Mouse (Mus musculus) neural tube, embryonic 13.5 days (tissue): ENCODE measurements around the gene Micall2. TPM values are rescaled to one million over a fixed set of nuclear protein-coding genes. Genes with fewer than 3 reads are reported as not detected.
"Not testable (repeated sequence)": the region's sequence is repeated elsewhere in the genome, so short reads cannot be mapped to it uniquely, and the experiment has no call there.

Source experiments
- ATAC-seq: fragments of 200-750 bp; cut with Nextera tagmentation; 2 replicates; pipeline ENCODE4 v1.8.0; 2017; ENCODE audit warnings: low read depth, mild to moderate bottlenecking, moderate TSS enrichment, moderate library complexity
- H3K27ac ChIP-seq: fragments of 300-500 bp; sonication (generic); replicated peaks from 2 replicates; pipeline ENCODE4 v1.5.1; 2015; ENCODE audit warnings: moderate library complexity, mild to moderate bottlenecking, inconsistent platforms
- H3K27me3 ChIP-seq: fragments of 300-500 bp; sonication (generic); 2 replicates; pipeline ENCODE4 v1.6.1; 2015; ENCODE audit warnings: mild to moderate bottlenecking, inconsistent platforms
- H3K36me3 ChIP-seq: fragments of 300-500 bp; sonication (generic); 2 replicates; pipeline ENCODE4 v1.6.1; 2015; ENCODE audit warnings: mild to moderate bottlenecking, inconsistent platforms
- H3K4me1 ChIP-seq: fragments of 300-500 bp; sonication (generic); replicated peaks from 2 replicates; pipeline ENCODE4 v1.6.1; 2015; ENCODE audit warnings: inconsistent platforms
- H3K4me2 ChIP-seq: fragments of 300-500 bp; sonication (generic); 2 replicates; pipeline ENCODE4 v1.6.1; 2015; ENCODE audit warnings: inconsistent platforms, mild to moderate bottlenecking, moderate library complexity
- H3K4me3 ChIP-seq: fragments of 300-500 bp; sonication (generic); 2 replicates; pipeline ENCODE4 v1.5.1; 2015; ENCODE audit warnings: mild to moderate bottlenecking, inconsistent platforms
- H3K9ac ChIP-seq: fragments of 300-500 bp; sonication (generic); 2 replicates; pipeline ENCODE4 v1.6.1; 2015; ENCODE audit warnings: moderate library complexity, mild to moderate bottlenecking, inconsistent platforms
- H3K9me3 ChIP-seq: fragments of 300-500 bp; sonication (generic); 2 replicates; pipeline ENCODE4 v1.6.1; 2016; ENCODE audit warnings: inconsistent platforms
- WGBS: fragments of 180-500 bp; shearing (Covaris S2); methylation state at CpG from one replicate; pipeline ENCODE4 v1.1.7; 2015; 5-methylcytosine and 5-hydroxymethylcytosine counted together
- polyA plus RNA-seq: library from polyadenylated mRNA; unstranded; fragments of >200 nt; fragmentation: Nextera tagmentation; extraction: Ambion mirVana; gene quantifications from 2 replicates; pipeline ENCODE4 v1.2.1, GENCODE M21; 2015

Micall2 gene
- polyA plus RNA-seq, 1 experiment from 2014 or later = 6.3 TPM

DNA sequence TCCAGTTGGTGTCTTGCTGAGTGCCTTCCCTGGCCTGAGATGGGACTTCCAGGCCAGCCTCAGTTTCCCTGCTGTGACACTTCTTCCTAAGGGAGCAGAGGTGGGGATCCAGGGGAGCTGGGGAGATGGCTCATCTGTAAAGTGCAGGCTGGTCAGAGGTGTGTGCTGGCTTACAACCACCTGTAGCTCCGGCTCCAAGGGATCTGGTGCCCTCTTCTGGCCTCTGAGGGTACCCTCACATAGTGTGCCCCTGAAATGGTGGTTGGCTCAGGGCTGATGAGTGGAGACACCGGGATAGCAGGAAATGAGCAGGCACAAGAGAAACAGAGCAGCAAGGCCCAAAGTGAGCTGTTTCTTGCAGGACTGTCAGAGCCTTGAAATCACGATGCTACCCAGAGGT is 9.6 kb upstream of the Micall2 start:
- WGBS = 10% methylated on average over 3 of the region's 3 CpGs
- Histone ChIP-seq H3K36me3 (peaks cover 9% of the 10 kb centered on the region; the same call in 1 of the 2 replicates), H3K9me3 (no peaks in the 10 kb centered on the region), H3K4me1 (no peaks in the 10 kb centered on the region), H3K4me2 (no peak overlapping the region), H3K27ac (no peak overlapping the region), H3K4me3 (no peak overlapping the region), H3K9ac (no peak overlapping the region), H3K27me3 (peaks cover 21% of the 10 kb centered on the region)
- ATAC-seq = 0 out of 2 replicates have a peak, but pooled peaks have one; percentile 41

DNA sequence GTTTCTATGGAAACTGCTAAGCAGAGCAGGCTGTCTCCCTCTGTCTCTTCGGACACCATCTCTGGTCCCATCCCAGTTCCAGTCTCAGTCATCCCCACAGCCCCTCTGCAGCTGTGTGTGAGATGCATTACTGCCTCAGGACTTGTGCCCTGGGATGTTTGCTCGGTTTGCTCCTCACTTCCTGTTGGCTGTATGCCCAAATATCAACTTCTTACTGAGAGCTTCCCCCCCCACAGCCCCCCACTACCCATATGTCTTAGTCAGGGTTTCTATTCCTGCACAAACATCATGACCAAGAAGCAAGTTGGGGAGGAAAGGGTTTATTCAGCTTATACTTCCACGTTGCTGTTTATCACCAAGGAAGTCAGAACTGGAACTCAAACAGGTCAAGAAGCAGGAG is 6.5 kb upstream of the Micall2 start:
- not testable (repeated sequence) for H3K4me1 ChIP-seq, H3K4me2 ChIP-seq, H3K4me3 ChIP-seq, H3K36me3 ChIP-seq, H3K27ac ChIP-seq, ATAC-seq, H3K9ac ChIP-seq, H3K9me3 ChIP-seq
- WGBS = 51% methylated on average over 3 of the region's 3 CpGs
- H3K27me3 ChIP-seq = peaks cover 11% of the 10 kb centered on the region

DNA sequence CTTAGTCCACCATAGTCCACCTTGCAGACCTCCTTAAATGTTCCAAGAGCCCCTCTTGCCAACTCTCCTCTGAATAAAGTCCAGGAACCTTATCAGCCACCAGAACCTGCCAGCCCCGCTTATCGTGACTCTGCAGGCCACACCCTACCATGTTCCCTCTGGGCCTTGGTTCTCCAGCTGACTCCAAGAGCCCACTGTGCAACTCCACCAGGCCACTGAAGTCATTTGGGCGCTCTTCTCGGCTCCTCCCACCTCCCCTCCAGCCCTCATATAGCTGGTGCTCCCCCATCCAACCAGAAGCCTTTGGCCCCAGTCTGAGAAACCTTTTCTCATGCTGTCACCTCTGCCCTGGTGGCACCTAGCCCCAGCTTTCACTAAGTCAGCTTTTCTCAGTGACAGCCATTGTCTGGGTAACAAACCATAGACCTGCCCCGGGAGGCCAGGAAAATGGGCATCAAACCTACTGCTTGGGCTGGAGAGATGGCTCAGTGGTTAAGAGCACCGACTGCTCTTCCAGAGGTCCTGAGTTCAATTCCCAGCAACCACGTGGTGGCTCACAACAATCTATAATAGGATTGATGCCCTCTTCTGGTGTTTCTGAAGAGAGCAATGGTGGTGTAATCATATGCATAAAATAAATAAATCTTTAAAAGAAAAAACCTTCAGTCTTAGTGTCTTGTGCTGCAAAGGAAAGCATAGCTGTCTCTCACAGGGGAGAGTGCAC is 2.6 kb upstream of the Micall2 start:
- no peak for ATAC-seq
- Histone ChIP-seq H3K4me2 (no peak overlapping the region), H3K36me3 (no peaks in the 10 kb centered on the region), H3K4me1 (peaks cover 30% of the 10 kb centered on the region), H3K27me3 (peaks cover 18% of the 10 kb centered on the region), H3K27ac (no peak overlapping the region), H3K9me3 (no peaks in the 10 kb centered on the region), H3K4me3 (no peak overlapping the region), H3K9ac (no peak overlapping the region)
- 75% methylated on average over 7 of the region's 7 CpGs for WGBS

DNA sequence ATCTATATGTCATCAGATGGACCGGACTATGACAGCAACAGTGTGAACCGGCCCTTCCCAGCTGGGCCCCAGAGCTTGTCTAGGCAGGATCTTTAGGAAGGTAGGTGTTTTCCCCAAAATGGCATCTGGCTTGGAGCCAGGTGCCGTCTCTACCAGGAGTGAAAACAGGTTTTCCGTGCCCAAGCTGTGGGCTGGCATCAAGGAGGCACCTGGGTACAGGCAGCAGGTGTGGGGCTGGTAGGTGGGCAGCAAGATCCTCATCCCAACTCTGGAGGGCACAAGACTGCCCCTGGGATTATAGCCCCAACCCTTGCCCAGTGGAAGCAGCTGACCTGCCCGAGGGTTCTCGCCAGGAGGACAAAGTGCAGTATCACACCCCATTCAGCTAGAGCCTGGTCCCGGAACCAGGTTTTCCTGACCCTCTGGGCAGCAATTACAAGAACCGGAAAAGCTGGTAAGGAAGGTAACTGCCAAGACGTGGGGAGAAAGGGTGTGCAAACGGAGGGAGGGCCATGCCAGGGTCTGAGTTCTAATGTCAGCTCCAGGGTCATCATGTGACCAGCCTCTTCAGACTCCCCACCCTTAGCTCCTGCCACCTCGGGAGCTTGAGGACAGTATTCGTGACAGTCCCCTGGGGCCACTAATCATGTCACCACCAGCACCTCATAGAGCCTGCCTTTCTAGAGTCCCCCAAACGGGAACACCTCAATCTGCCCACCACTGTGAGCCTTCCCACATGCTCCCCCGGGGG is 1.9 kb upstream of the Micall2 start:
- H3K27ac ChIP-seq = no peak overlapping the region
- WGBS = 84% methylated on average over 14 of the region's 14 CpGs
- no peak overlapping the region for H3K4me3 ChIP-seq
- peaks cover 18% of the 10 kb centered on the region for H3K27me3 ChIP-seq
- ATAC-seq = no peak
- peaks cover 32% of the 10 kb centered on the region for H3K4me1 ChIP-seq
- H3K9me3 ChIP-seq = no peaks in the 10 kb centered on the region
- no peaks in the 10 kb centered on the region for H3K36me3 ChIP-seq
- H3K9ac ChIP-seq = no peak overlapping the region
- no peak overlapping the region for H3K4me2 ChIP-seq

DNA sequence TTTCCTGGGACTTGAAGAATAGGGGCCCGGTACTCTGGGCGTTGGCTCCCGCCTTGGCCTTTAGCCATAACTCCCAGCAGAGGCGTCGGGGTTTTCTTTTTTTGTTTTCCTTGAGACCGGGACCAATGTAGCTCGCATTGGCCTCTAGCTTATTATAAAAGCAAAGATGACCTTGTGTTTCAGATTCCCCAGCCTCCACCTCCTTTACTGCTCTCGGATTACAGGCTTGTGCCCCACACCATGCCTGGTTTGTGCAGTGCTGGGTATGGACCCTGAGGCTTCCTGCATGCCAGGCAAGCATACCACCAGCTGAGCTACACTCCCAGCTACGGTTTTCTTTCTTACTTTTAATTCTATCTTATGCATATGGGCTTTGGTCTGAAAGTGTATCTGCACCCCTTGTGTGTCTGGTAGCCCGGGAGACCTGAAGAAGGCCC is 386 bp upstream of the Micall2 start:
- Histone ChIP-seq H3K9me3 (no peaks in the 10 kb centered on the region), H3K27ac (peak overlapping the region; percentile 35; the same call in 1 of the 2 replicates), H3K27me3 (peaks cover 18% of the 10 kb centered on the region), H3K4me2 (peak overlapping the region; percentile 89), H3K9ac (no peak overlapping the region; the same call in 1 of the 2 replicates), H3K36me3 (no peaks in the 10 kb centered on the region), H3K4me1 (peaks cover 41% of the 10 kb centered on the region), H3K4me3 (peak overlapping the region; percentile 51)
- WGBS = 11% methylated on average over 10 of the region's 10 CpGs
- peak; percentile 68 for ATAC-seq

DNA sequence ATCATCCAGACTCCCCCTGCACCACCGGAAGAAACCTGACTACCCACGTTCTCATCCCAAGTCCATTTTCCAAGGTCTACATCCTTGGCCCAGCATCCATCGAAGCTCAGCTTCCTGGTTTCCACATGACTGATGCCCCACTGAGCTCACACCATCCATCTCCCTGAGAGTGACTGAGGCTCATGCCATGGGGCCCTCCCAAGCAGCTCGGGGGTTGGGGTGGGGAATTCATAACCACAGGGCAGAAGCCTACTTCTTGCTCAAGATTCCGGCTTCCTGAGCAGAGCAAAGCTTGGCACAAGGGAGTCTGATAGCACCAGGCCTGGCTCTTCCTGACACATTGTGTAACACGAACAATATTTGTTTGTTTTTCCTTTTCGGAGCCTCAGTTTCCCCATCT is 1.4 kb downstream of the Micall2 start:
- Histone ChIP-seq H3K36me3 (no peaks in the 10 kb centered on the region), H3K4me2 (peak overlapping the region; percentile 89), H3K4me1 (peaks cover 57% of the 10 kb centered on the region), H3K27ac (no peak overlapping the region), H3K27me3 (peaks cover 18% of the 10 kb centered on the region), H3K4me3 (peak overlapping the region; percentile 51; the same call in 1 of the 2 replicates), H3K9me3 (no peaks in the 10 kb centered on the region), H3K9ac (0 out of 2 replicates have a peak overlapping the region, but pooled peaks have one; percentile 34)
- 77% methylated on average over 7 of the region's 7 CpGs for WGBS
- no peak for ATAC-seq

DNA sequence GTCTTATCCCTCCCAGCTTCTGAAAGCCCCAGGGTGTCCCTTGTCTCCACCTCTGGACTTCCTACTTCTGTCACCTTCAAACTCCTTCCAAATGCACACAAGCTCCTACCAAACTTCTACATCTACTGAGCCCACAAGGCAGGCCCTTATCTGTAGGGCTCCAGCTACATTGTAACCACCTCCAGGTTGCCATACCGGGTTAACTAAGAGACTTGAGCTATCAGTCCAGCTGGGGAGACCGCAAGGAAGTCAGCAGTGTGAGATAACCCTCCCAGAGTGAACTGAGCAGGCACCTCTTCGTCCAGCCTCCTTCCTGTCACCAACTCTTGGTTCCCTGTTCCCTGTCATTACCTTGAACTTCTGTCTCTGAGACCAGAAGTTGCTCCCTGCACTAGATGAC is 2.1 kb downstream of the Micall2 start:
- 0 out of 2 replicates have a peak overlapping the region, but pooled peaks have one; percentile 89 for H3K4me2 ChIP-seq

DNA sequence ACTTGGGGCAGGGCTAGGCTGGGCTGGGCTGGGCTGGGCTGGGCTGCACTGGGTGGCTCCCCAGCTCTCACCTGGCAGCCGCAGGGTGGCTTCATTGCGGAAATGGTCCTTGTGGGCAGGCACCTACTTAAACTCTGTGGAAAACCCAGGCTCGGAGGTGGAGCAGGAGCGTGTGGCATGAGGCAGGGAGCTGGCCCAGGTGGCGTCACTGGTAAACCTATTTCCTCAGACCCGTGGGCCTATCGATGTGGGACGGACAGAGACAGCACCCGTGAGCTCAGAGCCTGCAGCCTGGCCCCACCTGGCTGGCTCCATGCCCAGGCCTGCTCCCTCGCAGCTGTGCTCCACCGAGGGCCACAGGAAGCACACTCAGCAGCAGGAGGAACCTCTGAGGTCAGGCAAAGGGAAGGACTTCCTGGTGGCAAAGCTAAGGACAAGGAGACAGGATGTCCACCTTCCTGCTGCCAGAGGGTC is 3.5 kb downstream of the Micall2 start:
- Histone ChIP-seq H3K4me2 (no peak overlapping the region), H3K9me3 (no peaks in the 10 kb centered on the region), H3K4me3 (no peak overlapping the region), H3K9ac (peak overlapping the region; percentile 1; the same call in 1 of the 2 replicates), H3K4me1 (peaks cover 57% of the 10 kb centered on the region), H3K27me3 (peaks cover 18% of the 10 kb centered on the region), H3K36me3 (no peaks in the 10 kb centered on the region), H3K27ac (no peak overlapping the region)
- no peak for ATAC-seq
- 64% methylated on average over 11 of the region's 11 CpGs for WGBS

More for the DNA sequence above, 2.1 kb downstream of the Micall2 start:
- no peaks in the 10 kb centered on the region for H3K36me3 ChIP-seq
- H3K4me3 ChIP-seq = no peak overlapping the region
- H3K4me1 ChIP-seq = peaks cover 57% of the 10 kb centered on the region
- no peak overlapping the region for H3K9ac ChIP-seq
- no peak overlapping the region for H3K27ac ChIP-seq
- peaks cover 18% of the 10 kb centered on the region for H3K27me3 ChIP-seq
- H3K9me3 ChIP-seq = no peaks in the 10 kb centered on the region
- no peak for ATAC-seq
- 71% methylated on average over 3 of the region's 3 CpGs for WGBS

DNA sequence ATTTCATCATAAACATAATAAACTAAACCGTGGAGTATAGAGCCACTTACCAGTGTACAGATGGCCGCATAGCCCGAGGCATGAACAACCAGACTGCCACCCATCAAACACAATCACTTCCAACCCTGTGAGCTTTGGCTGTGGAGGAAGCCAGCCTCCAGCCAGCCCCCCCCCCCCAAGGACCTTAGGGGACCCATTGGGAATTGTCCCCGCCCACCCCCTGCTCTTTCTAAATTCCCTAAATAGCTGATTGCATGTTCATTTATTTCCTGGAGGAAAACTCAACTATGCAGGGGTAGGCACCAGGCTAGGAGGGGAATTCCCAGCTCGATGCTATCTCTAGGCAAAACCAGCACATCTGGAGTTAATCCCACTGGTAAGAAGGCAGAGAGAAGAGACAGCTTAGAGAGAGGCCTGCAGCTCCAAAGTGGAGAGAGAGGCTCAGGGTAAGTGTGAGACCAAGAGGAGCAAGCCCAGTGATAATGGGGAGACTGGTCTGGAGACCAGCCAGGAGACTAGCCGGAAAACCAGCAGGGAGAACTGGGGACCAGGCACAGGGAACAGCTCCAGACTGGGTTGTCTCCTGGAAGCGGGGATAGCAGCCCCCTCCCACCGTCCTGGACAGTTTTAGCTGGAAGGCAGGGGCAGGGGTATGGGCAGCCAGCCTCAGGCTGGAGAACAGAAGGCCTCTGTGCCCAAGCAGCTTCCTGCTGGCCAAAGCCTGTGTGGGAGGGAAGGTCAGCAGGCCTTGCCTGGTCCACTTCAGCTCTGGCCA is 5.2 kb downstream of the Micall2 start:
- H3K27ac ChIP-seq = peak overlapping the region; percentile 56
- no peak overlapping the region for H3K4me3 ChIP-seq
- 55% methylated on average over 8 of the region's 8 CpGs for WGBS
- peak overlapping the region; percentile 14; the same call in 1 of the 2 replicates for H3K9ac ChIP-seq
- no peaks in the 10 kb centered on the region for H3K9me3 ChIP-seq
- H3K36me3 ChIP-seq = no peaks in the 10 kb centered on the region
- H3K4me1 ChIP-seq = peaks cover 48% of the 10 kb centered on the region
- H3K27me3 ChIP-seq = peaks cover 18% of the 10 kb centered on the region
- ATAC-seq = no peak
- no peak overlapping the region for H3K4me2 ChIP-seq

DNA sequence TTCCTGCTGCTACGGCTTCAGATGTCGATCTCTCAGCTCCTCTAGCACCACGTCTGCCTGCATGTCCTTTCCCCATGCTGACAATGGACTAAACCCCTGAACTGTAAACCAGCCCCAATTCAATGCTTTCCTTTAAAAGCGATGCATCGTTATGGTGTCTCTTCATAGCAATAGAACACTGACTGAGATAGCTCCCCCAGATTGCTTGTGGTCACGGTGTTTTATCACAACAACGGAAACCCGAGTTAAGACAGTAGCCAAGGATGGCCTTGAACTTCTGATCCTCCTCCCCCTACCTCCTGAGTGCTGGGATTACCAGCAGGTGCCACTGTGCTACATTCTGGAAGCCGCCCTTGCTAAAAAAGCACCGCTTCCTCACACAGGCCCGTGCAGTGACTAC is 8.9 kb downstream of the Micall2 start:
- Histone ChIP-seq H3K4me3 (no peak overlapping the region), H3K36me3 (no peaks in the 10 kb centered on the region), H3K4me2 (no peak overlapping the region), H3K4me1 (peaks cover 30% of the 10 kb centered on the region), H3K27ac (no peak overlapping the region), H3K9ac (no peak overlapping the region), H3K27me3 (no peaks in the 10 kb centered on the region), H3K9me3 (no peaks in the 10 kb centered on the region)
- WGBS = 84% methylated on average over 11 of the region's 11 CpGs
- no peak for ATAC-seq

DNA sequence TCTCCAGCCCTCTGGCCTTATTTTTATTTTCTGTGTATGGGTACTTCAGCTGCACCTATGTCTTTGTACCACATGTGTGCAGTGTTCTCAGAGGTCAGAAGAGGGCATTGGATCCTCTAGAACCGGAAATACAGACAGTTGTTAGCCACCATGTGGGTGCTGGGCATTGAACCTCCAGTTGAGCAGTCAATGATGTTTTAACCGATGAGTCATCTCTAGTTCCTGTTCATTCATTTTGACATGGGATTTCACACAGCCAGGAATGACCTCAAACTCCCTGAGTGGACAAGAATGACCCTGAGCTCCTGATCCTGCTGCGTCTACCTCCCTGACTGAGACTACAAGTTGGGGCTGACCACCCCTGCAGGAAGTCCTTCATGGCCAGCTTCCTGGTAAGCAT is 9.9 kb downstream of the Micall2 start:
- H3K27ac ChIP-seq = no peak overlapping the region
- H3K4me1 ChIP-seq = peaks cover 25% of the 10 kb centered on the region
- H3K36me3 ChIP-seq = no peaks in the 10 kb centered on the region
- H3K27me3 ChIP-seq = no peaks in the 10 kb centered on the region
- no peak overlapping the region for H3K9ac ChIP-seq
- no peaks in the 10 kb centered on the region for H3K9me3 ChIP-seq
- ATAC-seq = no peak
- 86% methylated on average over 3 of the region's 3 CpGs for WGBS
- H3K4me3 ChIP-seq = no peak overlapping the region
- no peak overlapping the region for H3K4me2 ChIP-seq
